Mouse (Mus musculus): ENCODE data around the gene Vps8.

DNA sequence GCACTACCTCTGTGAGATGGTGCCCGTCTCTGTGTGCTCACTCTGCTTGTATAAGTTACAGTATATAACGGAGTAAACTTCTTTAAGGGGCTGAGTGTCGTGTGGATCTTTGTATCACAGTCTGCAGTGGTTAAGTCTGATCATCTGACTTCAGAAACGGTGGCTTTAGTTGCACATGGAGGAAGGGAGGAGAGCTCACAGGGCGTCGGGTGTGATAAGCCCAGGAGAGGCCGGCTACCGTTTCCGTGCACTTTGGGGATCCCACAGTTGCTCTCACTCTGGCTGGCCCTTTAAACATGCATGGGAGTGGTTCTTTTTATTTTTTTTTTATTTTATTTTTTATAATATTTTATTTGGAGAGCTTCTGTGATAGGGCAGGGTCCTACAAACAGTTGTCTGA, 95.9 kb downstream of the Vps8 start:
- TF ChIP-seq CTCF (IDR thresholded peaks at IDR 0.05; ENCODE audit: borderline replicate concordance, control insufficient read depth, extremely low read depth, insufficient read depth, low read length, poor library complexity): no peak
- no peak for TF ChIP-seq POLR2A (IDR thresholded peaks at IDR 0.05; ENCODE audit: control insufficient read depth, extremely low read depth, insufficient read depth, low read length, poor library complexity)
